Mouse (Mus musculus) bone marrow macrophage, adult 2 months (primary cell): Measurements from ENCODE around the gene Fbxl15.

Source experiments
- CTCF ChIP-seq: IDR thresholded peaks from 2 replicates; pipeline ENCODE4 v1.5.1; 2012; ENCODE audit warnings: low read depth, mild to moderate bottlenecking, low read length, moderate library complexity
- POLR2A ChIP-seq: IDR thresholded peaks from 2 replicates; pipeline ENCODE4 v1.6.1; 2012; ENCODE audit warnings: mild to moderate bottlenecking, low read depth, low read length, borderline replicate concordance

DNA sequence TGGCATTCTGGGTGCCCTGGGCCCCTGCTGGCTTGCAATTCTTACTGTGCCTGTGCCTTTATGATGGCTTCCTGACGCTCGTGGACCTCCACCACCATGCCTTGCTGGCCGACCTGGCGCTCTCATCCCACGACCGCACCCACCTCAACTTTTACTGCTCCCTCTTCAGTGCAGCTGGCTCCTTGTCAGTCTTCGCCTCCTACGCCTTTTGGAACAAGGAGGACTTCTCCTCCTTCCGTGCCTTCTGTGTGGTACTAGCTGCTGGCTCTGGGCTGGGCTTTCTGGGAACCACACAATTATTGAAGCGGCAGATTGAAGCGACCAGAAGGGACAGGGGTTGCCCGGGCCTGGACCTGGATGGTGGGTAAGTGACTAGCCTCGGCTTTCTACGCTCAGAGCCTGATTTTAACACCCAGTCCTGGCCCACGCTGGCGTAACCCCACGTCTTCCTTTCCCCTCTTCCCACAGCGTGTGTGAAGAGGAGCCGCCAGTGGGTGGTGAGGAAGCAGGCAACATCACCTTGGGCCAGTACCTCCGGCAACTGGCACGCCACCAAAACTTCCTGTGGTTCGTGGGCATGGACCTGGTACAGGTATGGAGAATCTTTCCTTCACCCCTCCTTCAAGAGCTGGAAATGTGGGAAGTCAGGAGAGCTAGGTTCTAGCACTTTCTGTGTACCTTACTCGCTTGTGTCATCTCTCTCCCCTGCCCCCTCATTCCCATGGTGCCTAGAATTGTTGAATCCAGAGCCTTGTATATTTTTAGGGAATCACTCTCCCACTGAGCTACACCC lies 40.0 kb downstream of the Fbxl15 start:
- TF ChIP-seq POLR2A: no peak
- no peak for TF ChIP-seq CTCF
